Mouse (Mus musculus): Measurements from ENCODE around the gene Tff3. TPM values are rescaled to one million over a fixed set of nuclear protein-coding genes. Genes with fewer than 3 reads are reported as not detected.

Tff3 gene
- total and polyA plus RNA-seq, 3 experiments, result not detected

- H3K4me1 ChIP-seq (ENCODE audit: control insufficient read depth in 1 of 2, insufficient read depth in 2 of 2), result peaks cover 37 to 62% of the 10 kb centered on the region in 2 experiments
- no peak within 1 kb of the TSS for H3K9ac ChIP-seq (ENCODE audit: insufficient read depth, low read depth)
- no peak within 1 kb of the TSS for H3K27ac ChIP-seq (ENCODE audit: insufficient read depth, low read depth)
- peak within 1 kb of the TSS; percentile 37; the same call in 1 of the 2 replicates for H3K4me2 ChIP-seq (ENCODE audit: insufficient read depth, low read depth, poor library complexity, severe bottlenecking)
- H3K4me3 ChIP-seq (replicated peaks in 1 of 3; ENCODE audit: low read depth in 2 of 3, low read length in 2 of 3, poor library complexity in 1 of 3), result no peak within 1 kb of the TSS
- dilution Hi-C loops (cut with MboI; ENCODE audit: extremely low pct_ligation_motif_present, extremely low pct_unique_long_range_greater_than_20kb, low sequenced_read_pairs) (no loop called here), in situ Hi-C loops (cut with MboI; ENCODE audit: low pct_ligation_motif_present, low pct_unique_long_range_greater_than_20kb, low sequenced_read_pairs) (no loop called here)
- H3K79me2 ChIP-seq (replicated peaks; ENCODE audit: control insufficient read depth, extremely low read depth, insufficient read depth, poor library complexity, severe bottlenecking), result no peaks in the 10 kb centered on the region
- no peak for TF ChIP-seq POLR2AphosphoS2 (IDR thresholded peaks at IDR 0.05; ENCODE audit: low read depth, low read length)
- peak; percentile 17; the same call in 1 of the 2 replicates for TF ChIP-seq MYC (IDR thresholded peaks at IDR 0.05; ENCODE audit: low read depth, low read length)
- TF ChIP-seq ZMIZ1 (IDR thresholded peaks at IDR 0.05; ENCODE audit: low read depth, low read length), result no peak
- TF ChIP-seq E2F4 (IDR thresholded peaks at IDR 0.05; ENCODE audit: insufficient replicate concordance, low read depth, low read length), result no peak
- peak; percentile 88 for TF ChIP-seq JUND (conservative IDR thresholded peaks at IDR 0.05; ENCODE audit: low read depth, low read length)
- no peak for TF ChIP-seq PAX5 (IDR thresholded peaks at IDR 0.05; ENCODE audit: low read length)
- no peak for TF ChIP-seq POLR2A (IDR thresholded peaks at IDR 0.05; ENCODE audit: low read depth, low read length)
- peak; percentile 75; the same call in 1 of the 2 replicates for TF ChIP-seq MEF2A (IDR thresholded peaks at IDR 0.05; ENCODE audit: borderline replicate concordance, low read depth, low read length)
- no peak for TF ChIP-seq CTCF (conservative IDR thresholded peaks at IDR 0.05 in 1 of 2, IDR thresholded peaks at IDR 0.05 in 1 of 2; ENCODE audit: low read depth in 2 of 2, low read length in 2 of 2)
- TF ChIP-seq IRF4 (IDR thresholded peaks at IDR 0.05; ENCODE audit: low read depth, low read length), result peak; percentile 99
- TF ChIP-seq SMC3 (IDR thresholded peaks at IDR 0.05; ENCODE audit: low read depth, low read length), result no peak
- no peak for TF ChIP-seq ZNF384 (IDR thresholded peaks at IDR 0.05; ENCODE audit: low read depth, low read length)
- TF ChIP-seq TBP (conservative IDR thresholded peaks at IDR 0.05; ENCODE audit: low read depth, low read length), result no peak
- TF ChIP-seq NRF1 (IDR thresholded peaks at IDR 0.05; ENCODE audit: low read depth, low read length), result no peak
- 0 out of 2 replicates have a peak, but pooled peaks have one; percentile 36 for TF ChIP-seq MAZ (IDR thresholded peaks at IDR 0.05; ENCODE audit: low read depth, low read length)
- TF ChIP-seq UBTF (IDR thresholded peaks at IDR 0.05; ENCODE audit: low read depth, low read length), result no peak
- TF ChIP-seq USF1 (IDR thresholded peaks at IDR 0.05; ENCODE audit: low read depth, low read length), result no peak
- TF ChIP-seq MAFK (IDR thresholded peaks at IDR 0.05; ENCODE audit: insufficient replicate concordance, low read length), result 0 out of 2 replicates have a peak, but pooled peaks have one; percentile 33
- no peak for TF ChIP-seq ZC3H11A (IDR thresholded peaks at IDR 0.05; ENCODE audit: low read depth, low read length)
- no peak for TF ChIP-seq KAT2A (IDR thresholded peaks at IDR 0.05; ENCODE audit: insufficient replicate concordance, low read length)
- no peak for TF ChIP-seq GABPA (IDR thresholded peaks at IDR 0.05; ENCODE audit: insufficient replicate concordance, low read depth, low read length)
- no peak for TF ChIP-seq CHD1 (IDR thresholded peaks at IDR 0.05; ENCODE audit: low read depth, low read length)
- TF ChIP-seq EP300 (IDR thresholded peaks at IDR 0.05; ENCODE audit: low read length), result peak; percentile 92
- TF ChIP-seq HCFC1 (IDR thresholded peaks at IDR 0.05; ENCODE audit: low read depth, low read length), result no peak
- peak; percentile 56 for TF ChIP-seq SIN3A (IDR thresholded peaks at IDR 0.05; ENCODE audit: low read length)
- no peak for TF ChIP-seq USF2 (conservative IDR thresholded peaks at IDR 0.05; ENCODE audit: low read depth, low read length)
- peak; percentile 77 for TF ChIP-seq JUN (IDR thresholded peaks at IDR 0.05; ENCODE audit: insufficient read depth, low read depth, low read length)
- TF ChIP-seq MAX (IDR thresholded peaks at IDR 0.05; ENCODE audit: low read length), result no peak
- peak; percentile 97 for TF ChIP-seq ETS1 (conservative IDR thresholded peaks at IDR 0.05; ENCODE audit: low read depth, low read length)
- TF ChIP-seq NELFE (IDR thresholded peaks at IDR 0.05; ENCODE audit: low read depth, low read length), result no peak
- TF ChIP-seq RAD21 (IDR thresholded peaks at IDR 0.05; ENCODE audit: low read depth, low read length), result no peak
- no peak for TF ChIP-seq CHD2 (IDR thresholded peaks at IDR 0.05; ENCODE audit: low read length)
- TF ChIP-seq ZKSCAN1 (IDR thresholded peaks at IDR 0.05; ENCODE audit: borderline replicate concordance, low read depth, low read length), result no peak
- 0 out of 2 replicates have a peak, but pooled peaks have one; percentile 33 for TF ChIP-seq RCOR1 (conservative IDR thresholded peaks at IDR 0.05; ENCODE audit: low read depth, low read length)
- peak; percentile 81 for TF ChIP-seq BHLHE40 (IDR thresholded peaks at IDR 0.05; ENCODE audit: low read depth, low read length)
- peak; percentile 68; the same call in 1 of the 2 replicates for TF ChIP-seq TCF12 (IDR thresholded peaks at IDR 0.05; ENCODE audit: low read depth, low read length)
- no peak for TF ChIP-seq MXI1 (IDR thresholded peaks at IDR 0.05; ENCODE audit: low read depth, low read length)
- TF ChIP-seq ELF1 (IDR thresholded peaks at IDR 0.05; ENCODE audit: low read depth, low read length), result no peak
- no peaks in the 10 kb centered on the region for H3K9me3 ChIP-seq (replicated peaks; ENCODE audit: low read length)
- DNase-seq (ENCODE audit: extremely low read depth), result peak; percentile 80
- H3K27me3 ChIP-seq (replicated peaks), result peaks cover 24% of the 10 kb centered on the region
- H3K36me3 ChIP-seq (replicated peaks in 1 of 2; ENCODE audit: control insufficient read depth in 1 of 2, insufficient read depth in 1 of 2, low read length in 1 of 2), result no peaks in the 10 kb centered on the region
Measured at GRCm38 (mm10) chr17:31165127-31165526, 35.7 kb upstream of the Tff3 start, which contains the start of gene Tff1. Gene Tff1 (minus strand): TSS chr17:31165277.

Data from CH12.LX (cell line).